Mouse (Mus musculus) small intestine, adult 2 months (tissue): ENCODE results near the gene Plppr1.
"Not testable (repeated sequence)": the region's sequence is repeated elsewhere in the genome, so short reads cannot be mapped to it uniquely, and the experiment has no call there.

ENCODE experiments used
- CTCF ChIP-seq: fragments of 200-500 bp; IDR thresholded peaks from 2 replicates; pipeline ENCODE4 v1.5.1; 2012; ENCODE audit warnings: low read depth, mild to moderate bottlenecking, control low read depth, inconsistent platforms, low read length, moderate library complexity, mixed read lengths; ENCODE audit not compliant: insufficient replicate concordance, insufficient read length; ENCODE audit errors: extremely low read depth
- POLR2A ChIP-seq: fragments of 200-500 bp; IDR thresholded peaks from 2 replicates; pipeline ENCODE4 v1.6.1; 2012; ENCODE audit warnings: low read depth, mild to moderate bottlenecking, control low read depth, inconsistent platforms, low read length, moderate library complexity

- not testable (repeated sequence) for TF ChIP-seq CTCF, POLR2A
Observed at GRCm38 (mm10) chr4:49368046-49368445, 309.0 kb downstream of the Plppr1 start.
